Mouse (Mus musculus): ENCODE results near the gene Osbpl9. TPM values are rescaled to one million over a fixed set of nuclear protein-coding genes. Genes with fewer than 3 reads are reported as not detected.
A peak's percentile ranks its signal among the peaks of the same experiment; 100 is the strongest.

The Osbpl9 gene
- polyA plus RNA-seq, 1 experiment from 2014 or later: 60.0 TPM

- ATAC-seq (ENCODE audit: insufficient read depth) (no peak), DNase-seq (no peak)
- Histone ChIP-seq H3K9ac (no peak overlapping the region), H3K4me2 (no peak overlapping the region), H3K4me1 (ENCODE audit: insufficient read depth) (no peaks in the 10 kb centered on the region), H3K27me3 (ENCODE audit: insufficient read depth, low read length) (no peaks in the 10 kb centered on the region), H3K27ac (ENCODE audit: low read depth) (no peak overlapping the region), H3K36me3 (ENCODE audit: insufficient read depth) (no peaks in the 10 kb centered on the region), H3K4me3 (ENCODE audit: low read depth, low read length) (no peak overlapping the region), H3K9me3 (ENCODE audit: low read depth, low read length) (no peaks in the 10 kb centered on the region)
- 80% methylated on average over 2 of the region's 2 CpGs for WGBS
- TF ChIP-seq CTCF (IDR thresholded peaks at IDR 0.05; ENCODE audit: low read depth): no peak
Measured at GRCm38 (mm10) chr4:109210253-109210652, 8.2 kb upstream of the Osbpl9 start.

- Histone ChIP-seq H3K9ac (no peak overlapping the region), H3K9me3 (ENCODE audit: low read depth, low read length) (no peaks in the 10 kb centered on the region), H3K4me3 (ENCODE audit: low read depth, low read length) (no peak overlapping the region), H3K36me3 (ENCODE audit: insufficient read depth) (no peaks in the 10 kb centered on the region), H3K27ac (ENCODE audit: low read depth) (no peak overlapping the region), H3K4me2 (no peak overlapping the region), H3K4me1 (ENCODE audit: insufficient read depth) (no peaks in the 10 kb centered on the region), H3K27me3 (ENCODE audit: insufficient read depth, low read length) (no peaks in the 10 kb centered on the region)
- DNase-seq: no peak
- WGBS: 73% methylated on average over 5 of the region's 5 CpGs
- ATAC-seq (ENCODE audit: insufficient read depth): no peak
- TF ChIP-seq CTCF (IDR thresholded peaks at IDR 0.05; ENCODE audit: low read depth): no peak
Measured at GRCm38 (mm10) chr4:109207524-109207923, 5.5 kb upstream of the Osbpl9 start.

GRCm38 (mm10) chr4:109204416-109204815, 2.3 kb upstream of the Osbpl9 start:
- no peak overlapping the region for H3K4me3 ChIP-seq (ENCODE audit: low read depth, low read length)

DNA sequence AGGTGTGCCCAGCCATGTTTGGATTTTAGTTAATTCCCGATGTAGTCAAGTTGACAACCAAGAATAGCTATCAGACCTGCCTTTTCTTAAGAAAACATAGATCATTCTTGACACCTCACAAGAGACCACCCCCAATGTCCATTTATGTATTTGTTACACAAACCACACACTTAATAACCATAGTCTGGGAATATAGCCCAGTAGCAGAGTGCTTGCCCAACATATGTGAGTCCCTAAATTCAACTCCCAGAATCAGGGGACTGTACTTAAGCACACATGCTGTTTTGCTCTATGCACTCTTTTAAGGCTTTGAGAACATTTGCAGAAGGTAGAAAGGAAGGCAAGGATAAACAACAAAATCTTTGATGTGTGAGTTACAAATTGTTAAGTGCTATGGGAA, 1.9 kb upstream of the Osbpl9 start:
- H3K4me3 ChIP-seq (ENCODE audit: low read depth, low read length): no peak overlapping the region
- H3K4me1 ChIP-seq (ENCODE audit: insufficient read depth): peaks cover 5% of the 10 kb centered on the region; the same call in 1 of the 2 replicates
- H3K27me3 ChIP-seq (ENCODE audit: insufficient read depth, low read length): no peaks in the 10 kb centered on the region
- 71% methylated on average over 1 of the region's 1 CpGs for WGBS
- no peaks in the 10 kb centered on the region for H3K36me3 ChIP-seq (ENCODE audit: insufficient read depth)
- no peak overlapping the region for H3K4me2 ChIP-seq
- DNase-seq: peak; percentile 5
- H3K27ac ChIP-seq (ENCODE audit: low read depth): no peak overlapping the region
- H3K9ac ChIP-seq: no peak overlapping the region
- no peaks in the 10 kb centered on the region for H3K9me3 ChIP-seq (ENCODE audit: low read depth, low read length)
- no peak for TF ChIP-seq CTCF (IDR thresholded peaks at IDR 0.05; ENCODE audit: low read depth)
- no peak for ATAC-seq (ENCODE audit: insufficient read depth)

More at GRCm38 (mm10) chr4:109204416-109204815, 2.3 kb upstream of the Osbpl9 start:
- H3K27ac ChIP-seq (ENCODE audit: low read depth): no peak overlapping the region; the same call in 1 of the 2 replicates
- ATAC-seq (ENCODE audit: insufficient read depth): no peak
- no peak overlapping the region for H3K9ac ChIP-seq
- no peaks in the 10 kb centered on the region for H3K27me3 ChIP-seq (ENCODE audit: insufficient read depth, low read length)
- peaks cover 5% of the 10 kb centered on the region; the same call in 1 of the 2 replicates for H3K4me1 ChIP-seq (ENCODE audit: insufficient read depth)
- H3K9me3 ChIP-seq (ENCODE audit: low read depth, low read length): no peaks in the 10 kb centered on the region
- 26% methylated on average over 1 of the region's 1 CpGs for WGBS
- peak; percentile 37 for DNase-seq
- H3K4me2 ChIP-seq: no peak overlapping the region
- no peaks in the 10 kb centered on the region for H3K36me3 ChIP-seq (ENCODE audit: insufficient read depth)
- no peak for TF ChIP-seq CTCF (IDR thresholded peaks at IDR 0.05; ENCODE audit: low read depth)

- Histone ChIP-seq H3K27me3 (ENCODE audit: insufficient read depth, low read length) (no peaks in the 10 kb centered on the region), H3K27ac (ENCODE audit: low read depth) (no peak overlapping the region), H3K4me1 (ENCODE audit: insufficient read depth) (peaks cover 5% of the 10 kb centered on the region; the same call in 1 of the 2 replicates), H3K4me3 (ENCODE audit: low read depth, low read length) (no peak overlapping the region), H3K9ac (no peak overlapping the region), H3K4me2 (no peak overlapping the region), H3K9me3 (ENCODE audit: low read depth, low read length) (no peaks in the 10 kb centered on the region), H3K36me3 (ENCODE audit: insufficient read depth) (no peaks in the 10 kb centered on the region)
- 96% methylated on average over 4 of the region's 4 CpGs for WGBS
- DNase-seq: no peak
- no peak for TF ChIP-seq CTCF (IDR thresholded peaks at IDR 0.05; ENCODE audit: low read depth)
- no peak for ATAC-seq (ENCODE audit: insufficient read depth)
Measured at GRCm38 (mm10) chr4:109199069-109199468, 3.0 kb downstream of the Osbpl9 start.

DNA sequence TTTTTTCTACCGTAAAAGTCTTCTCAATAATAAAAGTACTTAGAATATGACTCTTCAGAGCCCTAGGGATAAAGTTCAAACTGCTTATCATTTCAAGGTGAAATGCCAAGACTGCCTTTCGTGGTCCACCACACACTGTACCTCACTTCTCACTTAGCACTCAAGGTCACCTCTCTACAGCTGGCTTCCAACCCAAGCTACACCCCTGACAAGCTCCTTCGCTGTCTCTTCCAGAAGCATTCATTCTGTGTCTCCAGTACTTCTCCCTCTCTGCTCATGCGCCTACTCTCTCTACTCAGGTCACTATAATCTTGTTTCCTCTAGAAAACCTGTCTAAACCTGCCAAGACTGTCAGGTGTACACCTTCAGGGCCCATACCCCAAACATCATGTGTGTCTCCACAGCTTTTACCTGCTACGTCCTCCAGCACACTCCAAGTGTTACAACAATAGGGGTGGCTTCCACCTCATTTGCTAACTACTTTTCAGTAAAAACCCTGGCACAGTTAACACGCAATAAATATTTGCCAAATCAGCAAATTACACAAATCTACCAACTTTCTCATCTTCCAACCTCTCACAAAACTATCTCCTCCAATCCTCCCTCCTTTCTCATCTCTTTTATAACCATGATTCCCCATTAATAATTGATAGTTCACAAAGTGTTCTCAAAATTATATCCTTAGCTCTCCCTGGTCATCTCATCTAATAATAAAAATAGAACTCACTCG, 6.0 kb downstream of the Osbpl9 start:
- H3K4me3 ChIP-seq (ENCODE audit: low read depth, low read length): no peak overlapping the region
- H3K36me3 ChIP-seq (ENCODE audit: insufficient read depth): no peaks in the 10 kb centered on the region
- no peak overlapping the region for H3K27ac ChIP-seq (ENCODE audit: low read depth)
- WGBS: 82% methylated on average over 7 of the region's 7 CpGs
- H3K9ac ChIP-seq: no peak overlapping the region
- H3K9me3 ChIP-seq (ENCODE audit: low read depth, low read length): no peaks in the 10 kb centered on the region
- TF ChIP-seq CTCF (IDR thresholded peaks at IDR 0.05; ENCODE audit: low read depth): no peak
- no peaks in the 10 kb centered on the region for H3K27me3 ChIP-seq (ENCODE audit: insufficient read depth, low read length)
- no peak overlapping the region for H3K4me2 ChIP-seq
- no peak for DNase-seq
- no peak for ATAC-seq (ENCODE audit: insufficient read depth)
- H3K4me1 ChIP-seq (ENCODE audit: insufficient read depth): peaks cover 4% of the 10 kb centered on the region; the same call in 1 of the 2 replicates

GRCm38 (mm10) chr4:109193886-109194285, 8.2 kb downstream of the Osbpl9 start:
- ATAC-seq (ENCODE audit: insufficient read depth) (no peak), DNase-seq (no peak)
- Histone ChIP-seq H3K9ac (no peak overlapping the region), H3K27me3 (ENCODE audit: insufficient read depth, low read length) (no peaks in the 10 kb centered on the region), H3K36me3 (ENCODE audit: insufficient read depth) (no peaks in the 10 kb centered on the region), H3K9me3 (ENCODE audit: low read depth, low read length) (no peaks in the 10 kb centered on the region), H3K27ac (ENCODE audit: low read depth) (no peak overlapping the region), H3K4me2 (no peak overlapping the region), H3K4me1 (ENCODE audit: insufficient read depth) (no peaks in the 10 kb centered on the region), H3K4me3 (ENCODE audit: low read depth, low read length) (no peak overlapping the region)
- TF ChIP-seq CTCF (IDR thresholded peaks at IDR 0.05; ENCODE audit: low read depth): no peak
- WGBS: 84% methylated on average over 5 of the region's 5 CpGs
